Mouse (Mus musculus): ENCODE results near the gene Lrrc23.
"Not testable (repeated sequence)": the region's sequence is repeated elsewhere in the genome, so short reads cannot be mapped to it uniquely, and the experiment has no call there.

The Lrrc23 gene

DNA sequence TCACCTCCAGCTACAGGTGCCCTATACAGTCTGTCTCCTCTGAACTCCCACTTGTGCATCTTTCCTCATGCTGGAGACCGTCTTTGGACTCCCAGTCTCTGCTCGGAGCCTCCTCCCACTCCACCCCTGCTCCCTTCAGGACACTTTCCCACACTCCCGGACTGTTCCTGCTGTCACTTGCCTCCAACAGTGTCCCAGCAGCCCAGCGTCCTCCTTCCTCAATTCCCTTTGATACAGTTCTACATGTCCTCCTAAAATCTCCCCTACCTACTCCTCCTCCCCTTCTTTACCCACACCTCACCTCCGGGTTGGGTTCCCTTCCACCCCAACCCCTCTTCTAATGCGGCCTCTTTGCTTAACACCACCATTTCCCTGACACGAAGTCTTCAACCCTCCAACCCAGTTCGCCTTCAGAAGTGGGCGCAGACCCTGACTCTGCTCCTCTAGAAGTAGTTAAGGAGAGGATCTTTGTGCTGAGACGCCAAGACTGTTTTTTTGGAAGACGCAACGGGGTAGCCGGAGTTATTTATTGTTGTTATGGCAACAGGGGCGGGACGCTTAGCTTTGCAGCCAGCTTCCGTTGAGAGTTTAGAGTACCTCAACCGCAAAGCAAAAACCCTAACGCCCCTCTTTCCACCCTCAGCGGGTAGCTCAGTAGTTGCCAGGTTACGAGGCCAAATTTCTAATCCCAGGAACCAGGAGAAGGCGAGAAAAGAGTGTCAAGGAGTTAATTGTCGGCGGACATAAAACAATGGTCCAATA lies at the start of gene Lrrc23:
TSS of gene Lrrc23 (minus strand) at position 506 of the 762 bp plus-strand sequence.
- DNase-seq: peak; percentile 74

DNA sequence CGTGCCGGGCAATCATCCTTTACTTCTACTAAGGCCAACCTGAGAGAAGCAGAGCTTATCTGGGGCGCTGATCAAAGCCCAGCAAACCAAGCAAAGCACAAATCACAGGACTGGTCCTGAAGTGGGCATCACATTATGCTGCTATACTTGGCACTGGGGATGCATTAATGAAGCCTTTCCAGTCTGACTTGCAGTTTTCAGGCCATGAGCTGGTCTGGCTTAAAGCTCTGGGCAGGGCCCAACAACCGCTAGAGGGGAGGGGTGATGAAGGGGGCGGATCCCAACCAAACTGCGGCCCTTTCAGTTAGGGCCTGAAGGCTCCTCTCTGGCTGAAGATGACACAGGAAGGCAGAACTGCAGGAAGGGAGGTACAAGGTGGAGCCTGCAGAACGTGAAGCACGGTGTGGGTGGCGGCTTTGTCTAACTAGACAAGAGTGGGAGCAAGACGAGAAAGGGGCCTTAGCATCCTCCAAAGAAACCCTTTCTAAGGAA lies 48.6 kb upstream of the Lrrc23 start:
- peak; percentile 49 for DNase-seq

DNA sequence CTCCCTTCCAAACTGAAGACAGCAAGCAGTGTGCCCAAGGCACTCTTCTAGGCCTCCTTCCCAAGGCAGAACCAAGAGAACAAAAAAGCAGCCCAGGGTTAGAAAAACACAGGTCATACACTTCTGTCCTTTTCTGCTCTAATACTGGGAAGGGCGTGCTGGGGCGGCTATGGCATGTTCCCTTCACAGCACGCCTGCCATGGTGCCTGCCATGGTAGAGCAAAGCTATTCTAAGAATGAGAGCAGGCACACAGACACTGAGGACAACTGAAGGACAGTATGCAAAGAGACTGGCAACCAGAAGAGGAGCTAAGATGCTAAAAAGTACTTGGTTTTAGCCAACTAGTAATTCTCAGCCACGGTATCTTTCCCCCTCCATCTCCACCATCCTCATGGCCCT lies 42.5 kb upstream of the Lrrc23 start:
- DNase-seq: no peak

DNA sequence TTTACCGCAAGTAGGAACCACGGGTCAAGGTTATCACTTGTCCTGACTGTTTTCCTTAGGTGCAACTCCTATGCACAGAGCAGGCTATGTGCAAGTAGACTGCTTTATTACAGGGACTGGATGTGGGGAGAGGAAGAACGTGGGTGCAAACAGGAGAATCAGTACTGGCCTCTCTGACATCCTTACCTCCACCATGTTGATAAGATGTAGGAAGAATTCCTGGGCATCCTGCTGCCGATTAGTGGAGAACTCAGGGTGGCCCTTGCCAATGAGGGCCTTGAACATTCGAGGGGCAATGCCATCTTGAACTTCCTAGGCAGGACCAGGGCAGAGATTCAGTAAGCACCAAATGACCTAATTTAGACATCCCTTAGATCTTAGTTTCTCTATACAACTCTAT lies 41.4 kb upstream of the Lrrc23 start:
- no peak for DNase-seq

DNA sequence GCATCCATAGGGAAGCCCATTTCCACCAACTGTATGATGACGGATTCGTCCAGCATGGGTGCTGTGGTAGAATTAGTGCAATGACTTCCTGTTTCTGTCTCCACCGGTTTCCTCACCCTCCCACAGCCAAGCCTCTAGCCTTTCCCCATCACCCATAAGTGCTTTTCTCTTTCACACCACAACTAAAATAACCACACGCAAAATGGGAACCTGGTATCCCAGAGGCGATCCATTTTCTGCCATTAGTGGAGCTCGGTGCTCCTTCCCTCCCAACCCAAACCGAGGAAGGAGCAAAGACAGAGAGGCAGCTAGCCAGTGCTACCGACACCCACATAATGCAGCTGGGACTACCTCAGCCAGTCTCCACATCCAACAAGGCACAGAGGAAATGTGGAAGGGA lies 38.4 kb upstream of the Lrrc23 start:
- DNase-seq: no peak

DNA sequence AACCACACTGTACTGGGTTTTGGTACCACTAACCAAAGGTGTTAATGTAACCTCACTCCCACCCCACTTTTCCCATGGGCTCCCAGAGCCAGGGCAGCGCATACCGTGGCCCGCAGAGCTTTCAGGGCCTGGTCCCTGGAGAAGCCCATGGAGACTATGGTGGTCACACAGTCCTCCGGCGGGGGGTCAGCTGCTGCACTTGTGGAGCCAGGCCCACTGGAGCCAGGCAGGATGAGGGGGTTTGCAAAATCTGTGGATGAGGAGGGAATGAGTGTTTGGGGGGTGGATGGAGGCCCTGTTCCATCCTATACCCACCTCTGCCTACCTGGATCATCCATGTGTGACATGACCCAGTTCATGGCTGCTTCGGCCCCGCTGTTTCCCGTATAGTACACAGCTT lies 38.0 kb upstream of the Lrrc23 start:
- DNase-seq: no peak

DNA sequence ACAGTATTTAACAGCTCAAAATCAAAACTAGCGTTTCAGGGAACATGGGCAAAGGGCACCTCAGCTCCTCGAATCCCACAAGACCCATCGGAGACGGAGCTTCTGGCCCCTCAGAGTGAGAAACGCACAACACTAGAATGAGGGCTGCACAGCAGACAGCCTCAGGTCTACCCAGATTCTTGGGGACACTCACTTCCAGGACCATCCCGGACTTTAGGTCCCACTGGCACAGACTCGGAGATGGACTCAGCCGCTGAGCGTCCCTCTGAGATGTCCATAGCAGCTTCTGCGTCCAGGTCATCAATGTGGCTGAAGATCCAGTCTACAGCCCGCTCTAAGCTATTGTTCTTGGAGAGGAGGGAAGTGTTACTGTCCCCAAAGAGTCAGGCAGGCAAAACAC lies 37.6 kb upstream of the Lrrc23 start:
- DNase-seq: no peak

DNA sequence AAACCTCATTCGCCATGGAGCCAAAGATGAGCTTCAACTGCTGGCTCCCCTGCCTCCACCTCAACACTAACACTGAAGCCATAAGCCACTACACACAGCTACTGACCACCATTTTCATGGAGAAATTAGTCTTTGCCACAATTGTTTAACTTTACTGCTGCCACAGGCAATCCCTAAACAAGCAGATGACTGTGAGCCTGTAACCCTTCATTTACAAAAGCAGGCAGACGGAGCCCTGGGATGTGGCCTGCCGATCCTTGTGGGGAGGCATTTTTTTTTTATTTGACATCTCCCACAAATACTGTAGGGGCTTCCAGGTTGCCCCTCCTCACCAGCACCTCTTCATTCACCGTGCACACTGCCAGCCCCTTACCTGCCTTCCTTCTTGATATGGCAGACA lies 37.1 kb upstream of the Lrrc23 start:
- no peak for DNase-seq

DNA sequence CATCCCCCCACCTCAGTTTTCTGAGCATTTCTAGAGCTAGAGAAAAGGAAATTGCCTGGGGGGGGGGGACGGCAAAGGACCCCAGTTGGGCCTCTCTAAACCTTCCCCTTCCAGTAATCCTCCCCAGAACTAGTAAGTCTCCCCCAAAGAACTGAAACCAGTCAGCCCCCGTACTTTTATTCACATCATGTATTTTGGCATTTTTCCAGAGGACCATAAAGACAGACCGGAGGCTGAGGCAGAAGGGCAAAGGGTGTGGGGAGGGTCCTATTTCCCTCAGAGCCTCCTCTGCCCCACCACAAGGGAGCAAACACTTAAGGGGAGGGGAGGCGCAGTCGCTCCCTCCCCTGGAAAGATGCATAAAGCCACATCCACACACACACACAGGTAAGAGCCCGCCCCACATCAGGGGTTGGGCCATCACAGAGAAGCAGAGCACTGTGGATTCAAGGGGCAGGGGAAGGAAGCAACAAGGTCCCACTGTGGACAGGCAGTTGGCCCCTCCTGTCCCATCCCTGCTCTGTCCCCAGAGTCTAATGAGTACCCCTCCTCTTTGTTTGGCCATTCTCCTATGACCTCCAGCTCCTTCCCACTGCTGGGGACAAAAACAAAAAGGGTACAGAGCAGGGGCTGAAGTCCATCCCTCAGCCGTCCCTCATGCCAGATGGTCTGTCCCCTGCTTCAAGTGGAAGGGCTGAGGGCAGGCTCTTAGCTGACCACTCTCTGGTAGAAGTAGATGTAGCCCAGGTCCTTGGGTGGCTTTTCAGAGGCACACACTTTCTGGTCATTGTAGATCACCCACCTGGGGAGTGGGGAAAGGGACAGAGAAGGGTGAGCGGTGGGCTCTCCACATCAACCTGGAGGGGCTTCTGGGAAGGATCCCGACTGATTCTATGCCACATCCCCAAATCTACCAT lies 35.6 kb upstream of the Lrrc23 start:
- no peak for DNase-seq

DNA sequence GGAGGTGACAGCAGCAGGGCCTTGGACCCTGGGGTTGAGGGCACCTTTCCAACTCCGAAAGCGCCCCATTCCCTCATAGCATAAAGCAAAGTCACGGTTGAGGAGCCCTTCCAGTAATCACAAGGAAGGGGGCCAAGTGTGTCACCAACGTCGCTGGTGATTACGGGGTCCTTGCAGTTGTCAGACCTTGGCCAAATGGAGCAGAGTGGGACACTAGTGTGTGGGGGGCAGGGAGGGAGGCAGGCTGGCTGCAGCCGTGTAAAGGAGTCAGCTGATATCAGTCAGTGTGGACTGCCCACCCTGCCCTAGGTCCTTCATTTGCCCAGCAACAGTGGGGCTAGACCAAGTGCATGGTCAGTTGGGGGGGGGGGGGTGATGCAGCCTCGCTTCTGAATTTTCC lies 34.9 kb upstream of the Lrrc23 start:
- no peak for DNase-seq

DNA sequence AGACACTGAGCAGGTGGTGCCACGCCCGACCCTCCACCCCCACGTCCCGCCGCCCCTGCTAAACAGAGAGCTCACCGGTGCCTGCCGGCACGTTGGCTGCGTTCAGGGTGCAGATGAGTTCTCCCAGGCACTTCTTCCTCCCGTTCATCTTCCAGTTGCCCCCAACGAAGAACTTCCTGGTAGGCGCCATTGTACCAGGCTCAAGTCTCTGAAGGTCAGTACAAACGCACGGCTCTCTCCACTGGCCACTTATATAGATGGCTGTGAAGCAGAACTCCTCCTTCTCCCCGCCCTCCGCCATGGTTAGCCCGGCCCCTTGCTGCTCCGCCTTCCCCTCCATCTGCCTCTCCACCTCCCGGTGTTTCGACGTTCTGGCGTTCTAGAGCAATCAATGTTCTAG lies 34.4 kb upstream of the Lrrc23 start, which contains the start of gene Tpi1:
TSS of gene Tpi1 (minus strand) at position 364 of the 400 bp plus-strand sequence.
- DNase-seq: peak; percentile 85

DNA sequence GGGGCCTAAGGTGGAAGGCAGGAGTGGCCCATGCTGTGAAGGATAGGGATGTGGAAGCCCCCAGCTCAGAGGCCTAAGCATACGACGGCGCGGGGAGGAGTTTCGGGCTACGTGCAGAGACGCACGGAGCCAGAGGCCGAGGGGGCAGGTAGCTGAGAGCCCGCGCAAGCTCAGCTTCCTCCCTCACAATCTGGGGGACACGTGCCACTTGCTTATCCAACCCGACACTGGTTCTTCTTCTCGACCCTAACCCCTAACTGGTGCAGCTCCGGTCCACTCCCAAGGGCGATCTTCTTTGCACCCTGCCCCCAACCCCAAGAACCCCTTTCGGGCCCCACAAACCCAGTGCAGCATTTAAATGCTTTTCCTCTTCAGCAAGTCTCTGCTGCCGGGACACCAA lies 34.0 kb upstream of the Lrrc23 start:
- peak; percentile 82 for DNase-seq

DNA sequence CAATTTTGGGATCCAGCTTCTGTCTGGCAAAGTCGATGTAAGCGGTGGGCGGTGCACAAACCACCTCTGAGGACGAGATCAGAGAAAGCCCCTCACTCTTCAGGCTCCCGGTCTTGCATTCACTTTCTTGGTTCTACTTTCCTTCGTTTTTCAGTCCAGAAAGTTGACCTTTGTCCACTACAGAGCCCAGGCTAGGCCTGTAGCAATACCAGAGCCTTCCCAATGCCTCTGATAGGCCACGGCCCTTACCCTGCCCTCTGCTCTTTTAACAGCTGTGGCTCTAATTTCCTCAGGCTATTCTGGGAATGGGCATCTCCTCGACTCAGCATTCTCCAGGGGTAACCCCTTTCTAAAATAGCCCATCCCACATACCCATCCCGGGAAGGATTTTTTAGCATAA lies 33.3 kb upstream of the Lrrc23 start:
- peak; percentile 33 for DNase-seq

DNA sequence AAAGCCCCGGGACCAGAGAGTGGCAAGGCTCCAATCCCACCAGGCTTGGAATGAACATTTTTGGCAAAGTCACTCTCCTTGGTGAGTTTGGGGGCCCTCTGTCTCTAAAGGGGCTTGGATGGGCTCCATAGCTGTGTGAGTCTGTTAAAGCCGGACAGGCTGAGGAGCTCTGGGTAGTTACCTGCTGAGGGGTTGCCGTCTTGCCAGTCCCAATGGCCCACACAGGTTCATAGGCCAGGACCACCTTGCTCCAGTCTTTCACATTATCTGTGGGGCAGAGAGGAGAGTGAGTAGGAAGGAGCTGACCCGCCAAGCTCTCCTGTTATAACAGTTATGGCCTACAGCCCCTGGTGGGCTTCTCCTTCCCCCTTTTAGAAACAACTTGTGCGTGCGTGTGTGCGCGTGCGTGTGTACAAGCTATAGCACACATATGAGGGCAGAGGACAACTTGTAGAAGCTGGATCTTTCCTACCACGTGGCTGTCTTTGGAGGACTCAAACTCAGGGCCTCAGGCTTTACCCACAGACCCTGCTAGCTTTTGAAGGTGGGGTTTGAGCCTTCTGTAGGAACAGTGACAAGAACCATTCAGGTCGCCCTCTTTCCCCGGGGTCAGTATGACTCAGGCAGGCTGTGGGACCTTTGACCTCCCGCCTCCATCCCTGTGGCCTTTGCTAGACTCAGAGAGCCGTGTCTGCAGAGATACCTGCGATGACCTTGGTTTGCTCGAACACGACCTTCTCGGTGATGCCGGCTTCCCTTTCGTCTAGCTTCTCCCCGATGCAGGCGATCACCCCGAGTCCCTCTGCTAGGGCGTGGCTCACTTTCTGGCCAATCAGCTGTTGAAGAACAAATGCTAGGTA lies 32.4 kb upstream of the Lrrc23 start:
- peak; percentile 33 for DNase-seq

DNA sequence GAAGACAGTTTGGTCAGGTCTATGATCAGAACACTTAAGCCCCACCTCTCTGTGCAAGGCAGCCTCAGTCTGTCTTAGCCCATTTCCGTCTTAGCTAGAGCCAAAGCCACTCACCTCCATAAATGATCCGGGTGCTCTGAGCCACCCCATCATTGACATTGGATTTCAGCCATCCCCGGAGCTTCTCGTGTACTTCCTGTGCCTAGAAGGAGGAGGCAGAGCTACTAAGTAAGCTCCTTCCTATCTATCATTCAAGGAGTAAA lies 31.8 kb upstream of the Lrrc23 start:
- DNase-seq: no peak

DNA sequence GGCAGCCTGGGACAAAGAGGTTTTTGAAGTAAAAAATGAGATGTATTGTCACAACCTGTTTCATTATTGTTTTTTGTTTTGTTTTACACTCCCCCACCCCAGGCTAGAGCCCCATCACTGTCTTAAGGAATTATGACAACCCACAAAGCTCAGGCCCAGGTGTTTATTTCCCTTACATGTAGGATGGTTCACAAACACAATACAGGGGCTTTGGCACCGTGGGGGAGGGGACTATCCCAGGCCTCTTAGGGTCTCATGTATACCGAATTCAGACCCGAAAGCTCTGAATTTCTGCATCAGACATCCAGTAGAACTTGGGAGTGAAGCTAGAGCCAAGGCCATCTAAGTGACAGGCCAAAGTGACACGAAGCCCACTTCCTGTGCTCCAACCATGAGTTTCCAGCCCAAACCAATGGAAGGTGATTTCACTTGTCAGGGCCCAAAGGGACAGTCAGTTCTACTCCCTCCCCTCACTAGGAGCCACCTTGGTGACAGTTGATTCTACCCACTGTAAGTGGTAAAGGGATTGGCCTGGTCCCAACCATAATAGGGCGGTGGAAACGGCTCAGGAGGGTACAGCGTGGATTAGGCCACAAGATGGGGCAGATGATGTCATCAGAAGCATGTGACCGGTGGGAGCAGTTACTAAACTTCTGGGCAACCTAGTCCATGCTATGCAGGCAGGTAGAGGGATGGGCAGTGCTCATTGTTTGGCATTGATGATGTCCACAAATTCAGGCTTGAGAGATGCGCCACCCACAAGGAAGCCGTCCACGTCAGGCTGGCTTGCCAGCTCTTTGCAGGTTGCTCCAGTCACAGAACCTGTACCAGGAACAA lies 31.3 kb upstream of the Lrrc23 start:
- DNase-seq: not testable (repeated sequence)

DNA sequence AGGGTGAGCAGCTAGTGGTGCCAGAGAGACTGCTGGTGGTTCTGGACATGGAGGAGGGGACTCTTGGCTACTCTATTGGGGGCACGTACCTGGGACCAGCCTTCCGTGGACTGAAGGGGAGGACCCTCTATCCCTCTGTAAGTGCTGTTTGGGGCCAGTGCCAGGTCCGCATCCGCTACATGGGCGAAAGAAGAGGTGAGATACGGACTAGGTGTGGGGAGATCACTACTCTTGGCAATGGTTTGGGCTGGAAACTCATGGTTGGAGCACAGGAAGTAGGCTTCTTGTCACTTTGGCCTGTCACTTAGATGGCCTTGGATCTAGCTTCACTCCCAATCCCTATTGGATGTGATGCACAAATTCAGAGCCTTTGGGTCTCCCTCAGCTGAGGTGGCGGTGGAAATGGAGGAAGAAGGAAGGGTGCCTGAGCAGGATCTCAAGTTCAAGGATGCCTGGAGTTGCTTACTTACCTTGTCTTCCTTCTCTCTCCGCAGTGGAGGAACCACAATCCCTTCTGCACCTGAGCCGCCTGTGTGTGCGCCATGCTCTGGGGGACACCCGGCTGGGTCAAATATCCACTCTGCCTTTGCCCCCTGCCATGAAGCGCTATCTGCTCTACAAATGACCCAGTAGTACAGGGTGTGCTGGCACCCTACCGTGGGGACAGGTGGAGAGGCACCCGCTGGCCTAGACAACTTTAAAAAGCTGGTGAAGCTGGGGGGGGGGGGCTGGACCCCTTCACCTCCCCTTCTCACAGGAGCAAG lies 30.4 kb upstream of the Lrrc23 start:
- no peak for DNase-seq

DNA sequence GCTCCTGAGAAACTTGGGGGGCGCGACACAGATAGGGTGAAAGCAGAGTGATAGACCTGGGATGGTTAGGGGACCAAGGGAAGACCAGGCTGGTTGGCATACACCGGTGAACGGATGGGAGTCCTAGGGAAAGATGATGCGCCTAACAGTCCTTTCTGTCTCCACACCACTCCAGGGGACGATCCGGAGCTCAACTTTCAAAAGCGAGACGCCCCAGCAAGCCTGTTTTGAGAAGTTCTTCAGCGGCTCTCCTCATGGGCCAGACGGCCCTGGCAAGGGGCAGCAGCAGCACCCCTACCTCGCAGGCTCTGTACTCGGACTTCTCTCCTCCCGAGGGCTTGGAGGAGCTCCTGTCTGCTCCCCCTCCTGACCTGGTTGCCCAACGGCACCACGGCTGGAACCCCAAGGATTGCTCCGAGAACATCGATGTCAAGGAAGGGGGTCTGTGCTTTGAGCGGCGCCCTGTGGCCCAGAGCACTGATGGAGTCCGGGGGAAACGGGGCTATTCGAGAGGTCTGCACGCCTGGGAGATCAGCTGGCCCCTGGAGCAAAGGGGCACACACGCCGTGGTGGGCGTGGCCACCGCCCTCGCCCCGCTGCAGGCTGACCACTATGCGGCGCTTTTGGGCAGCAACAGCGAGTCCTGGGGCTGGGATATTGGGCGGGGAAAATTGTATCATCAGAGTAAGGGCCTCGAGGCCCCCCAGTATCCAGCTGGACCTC lies 29.7 kb upstream of the Lrrc23 start:
- DNase-seq: peak; percentile 76

DNA sequence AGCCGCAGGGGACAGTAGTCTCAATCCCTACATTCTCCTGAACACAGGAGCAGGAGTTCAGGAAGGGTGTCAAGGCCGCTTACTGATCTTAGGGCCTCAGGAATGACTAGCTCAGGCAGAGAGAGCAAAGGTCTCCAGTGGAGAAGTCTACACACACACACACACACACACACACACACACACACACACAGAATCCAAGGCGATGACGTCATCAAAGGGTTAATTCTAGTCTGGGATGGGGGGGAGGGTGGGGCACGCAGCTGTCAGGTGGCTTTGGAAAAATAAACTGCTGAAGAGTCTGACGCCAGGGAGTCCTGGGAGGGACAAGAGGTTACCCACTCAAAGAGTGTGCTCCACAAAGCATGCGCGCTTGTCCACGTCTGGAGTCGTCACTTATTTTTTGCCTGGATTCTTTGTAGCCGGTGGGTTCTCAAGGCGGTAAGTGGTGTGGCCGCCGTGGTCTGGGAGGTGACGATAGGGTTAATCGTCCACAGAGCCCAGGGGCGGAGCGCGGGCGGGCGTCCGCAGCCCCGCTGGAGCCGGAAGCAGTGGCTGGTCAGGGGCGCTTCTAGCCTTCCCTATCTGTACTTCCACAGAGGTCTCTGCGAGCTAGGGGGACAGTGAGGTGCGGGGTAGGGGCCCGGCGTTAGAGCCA lies 29.0 kb upstream of the Lrrc23 start, which contains the start of gene Spsb2:
TSS of gene Spsb2 (plus strand) at position 304 of the 655 bp plus-strand sequence.
- DNase-seq: peak; percentile 50

DNA sequence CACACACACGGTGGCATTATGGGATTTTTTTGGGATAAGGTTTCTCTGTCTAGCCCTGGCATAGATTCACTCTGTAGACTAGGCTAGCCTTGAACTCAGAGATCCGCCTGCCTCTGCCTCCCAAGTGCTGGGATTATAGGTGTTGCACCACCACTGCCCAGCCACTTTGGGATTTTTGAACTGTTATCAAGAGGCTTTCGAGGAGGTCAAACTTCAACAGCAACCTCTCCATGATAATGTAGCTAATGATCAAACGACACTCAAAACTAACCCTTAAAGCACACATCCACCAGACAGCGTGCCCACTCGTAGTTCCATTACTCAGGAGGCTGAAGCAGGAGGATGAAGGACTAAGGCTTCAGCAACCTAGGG lies 28.4 kb upstream of the Lrrc23 start:
- DNase-seq: no peak
